Mouse (Mus musculus): ENCODE measurements around the gene Tubb2a.

DNA sequence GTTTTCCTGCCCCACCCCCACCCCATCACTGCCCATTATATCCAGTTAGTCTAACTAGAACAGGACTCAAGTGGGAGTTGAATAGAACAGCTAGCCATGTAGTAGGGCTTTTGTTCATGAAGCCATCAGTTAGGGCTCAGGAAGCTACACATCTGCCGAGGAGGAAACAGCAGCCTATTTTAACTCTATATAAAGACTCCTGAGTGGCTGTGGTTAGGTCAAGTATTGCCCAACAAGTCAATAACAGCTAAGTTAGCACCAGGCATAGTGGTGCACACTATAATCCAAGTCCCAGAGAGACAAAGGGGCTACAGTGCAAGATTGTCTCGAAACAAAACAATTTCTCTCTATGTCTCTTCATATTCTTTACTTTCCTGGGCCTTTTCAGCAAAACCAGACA lies 45.8 kb downstream of the Tubb2a start:
- no peak for TF ChIP-seq CTCF (IDR thresholded peaks at IDR 0.05; ENCODE audit: extremely low read depth, insufficient read depth, low read length)
- TF ChIP-seq POLR2A (IDR thresholded peaks at IDR 0.05; ENCODE audit: extremely low read depth, insufficient read depth, low read length) = no peak
